Mouse (Mus musculus) MEL (cell line): ENCODE measurements around the gene Padi1. TPM values are rescaled to one million over a fixed set of nuclear protein-coding genes. Genes with fewer than 3 reads are reported as not detected.

Experiments
- DNase-seq: peaks from one replicate; pipeline ENCODE4 v3.0.0; 2011; ENCODE audit warnings: low read depth, low spot score
- H3K27ac ChIP-seq: 2 replicates; pipeline ENCODE4 v1.5.1; 2012; ENCODE audit warnings: low read depth, mild to moderate bottlenecking, control low read depth, low read length, moderate library complexity; ENCODE audit not compliant: control insufficient read depth
- H3K27me3 ChIP-seq, 2 experiments: fragments of 150-350 bp in 1 of 2; sonication (generic) in 1 of 2; 2 replicates each; pipeline ENCODE4 v1.6.1; 2012; ENCODE audit warnings: low read length in 2 of 2, mild to moderate bottlenecking in 2 of 2, improper control_type of control experiment in 1 of 2, moderate library complexity in 1 of 2; ENCODE audit not compliant: insufficient read depth in 2 of 2, control insufficient read depth in 1 of 2
- H3K36me3 ChIP-seq, 2 experiments: 2 replicates each; pipeline ENCODE4 v1.6.1; 2012 to 2014; ENCODE audit warnings: low read length in 2 of 2, improper control_type of control experiment in 1 of 2, inconsistent platforms in 1 of 2, mild to moderate bottlenecking in 1 of 2; ENCODE audit not compliant: insufficient read depth in 2 of 2, control insufficient read depth in 1 of 2
- H3K4me1 ChIP-seq, 2 experiments: fragments of 150-350 bp in 1 of 2; sonication (generic) in 1 of 2; 2 replicates each; pipeline ENCODE4 v1.6.1; 2012; ENCODE audit warnings: low read length in 2 of 2, improper control_type of control experiment in 1 of 2, mild to moderate bottlenecking in 1 of 2; ENCODE audit not compliant: insufficient read depth in 2 of 2, control insufficient read depth in 1 of 2
- H3K4me3 ChIP-seq, 2 experiments: fragments of 150-350 bp in 1 of 2; sonication (generic) in 1 of 2; 2 replicates each; pipeline ENCODE4 v1.5.1; 2012; ENCODE audit warnings: low read depth in 2 of 2, low read length in 2 of 2, mild to moderate bottlenecking in 2 of 2, moderate library complexity in 2 of 2, control low read depth in 1 of 2, improper control_type of control experiment in 1 of 2; ENCODE audit not compliant: control insufficient read depth in 1 of 2, insufficient read depth in 1 of 2
- H3K79me2 ChIP-seq: 2 replicates; pipeline ENCODE4 v1.6.1; 2012; ENCODE audit warnings: mild to moderate bottlenecking, low read length, moderate library complexity; ENCODE audit not compliant: control insufficient read depth, poor library complexity, insufficient read depth
- H3K9ac ChIP-seq: 2 replicates; pipeline ENCODE4 v1.6.1; 2012; ENCODE audit warnings: low read depth, mild to moderate bottlenecking, control low read depth, low read length, moderate library complexity; ENCODE audit not compliant: control insufficient read depth, poor library complexity, severe bottlenecking
- H3K9me3 ChIP-seq: fragments of 150-350 bp; sonication (generic); replicated peaks from 2 replicates; pipeline ENCODE4 v1.6.1; 2012; ENCODE audit warnings: mild to moderate bottlenecking, low read length, improper control_type of control experiment, moderate library complexity; ENCODE audit not compliant: insufficient read depth
- CHD1 ChIP-seq: IDR thresholded peaks from 2 replicates; pipeline ENCODE4 v1.6.1; 2012; ENCODE audit warnings: low read depth, mild to moderate bottlenecking, inconsistent platforms, low read length, improper control_type of control experiment
- CHD2 ChIP-seq: IDR thresholded peaks from 2 replicates; pipeline ENCODE4 v1.6.1; 2011; ENCODE audit warnings: low read length, improper control_type of control experiment
- CTCF ChIP-seq, 3 experiments: IDR thresholded peaks in 2 of 3; conservative IDR thresholded peaks in 1 of 3; 2 replicates each; pipeline ENCODE4 v1.5.1; 2011 to 2012; ENCODE audit warnings: low read length in 3 of 3, low read depth in 2 of 3, mild to moderate bottlenecking in 2 of 3, improper control_type of control experiment in 1 of 3, inconsistent platforms in 1 of 3, mixed read lengths in 1 of 3, moderate library complexity in 1 of 3; ENCODE audit not compliant: control insufficient read depth in 1 of 3, insufficient read depth in 1 of 3, poor library complexity in 1 of 3, severe bottlenecking in 1 of 3
- ELF1 ChIP-seq: IDR thresholded peaks from 2 replicates; pipeline ENCODE4 v1.6.1; 2014; ENCODE audit warnings: low read depth, mild to moderate bottlenecking, inconsistent platforms, low read length, improper control_type of control experiment, moderate library complexity
- GABPA ChIP-seq: IDR thresholded peaks from 2 replicates; pipeline ENCODE4 v1.6.1; 2012; ENCODE audit warnings: low read depth, mild to moderate bottlenecking, inconsistent platforms, low read length, improper control_type of control experiment, moderate library complexity
- GATA1 ChIP-seq: IDR thresholded peaks from 2 replicates; pipeline ENCODE4 v1.6.1; 2011; ENCODE audit warnings: low read depth, low read length, improper control_type of control experiment
- HCFC1 ChIP-seq: IDR thresholded peaks from 2 replicates; pipeline ENCODE4 v1.6.1; 2012; ENCODE audit warnings: low read depth, mild to moderate bottlenecking, inconsistent platforms, low read length, improper control_type of control experiment, moderate library complexity
- JUND ChIP-seq: IDR thresholded peaks from 2 replicates; pipeline ENCODE4 v1.6.1; 2011; ENCODE audit warnings: low read depth, mild to moderate bottlenecking, improper control_type of control experiment, low read length
- KAT2A ChIP-seq: conservative IDR thresholded peaks from 2 replicates; pipeline ENCODE4 v1.6.1; 2012; ENCODE audit warnings: low read depth, low read length, improper control_type of control experiment, inconsistent platforms
- MAFK ChIP-seq: IDR thresholded peaks from 2 replicates; pipeline ENCODE4 v1.6.1; 2011; ENCODE audit warnings: low read depth, mild to moderate bottlenecking, low read length, improper control_type of control experiment, borderline replicate concordance
- MAZ ChIP-seq: IDR thresholded peaks from 2 replicates; pipeline ENCODE4 v1.6.1; 2012; ENCODE audit warnings: low read depth, mild to moderate bottlenecking, inconsistent platforms, low read length, improper control_type of control experiment
- MXI1 ChIP-seq: IDR thresholded peaks from 2 replicates; pipeline ENCODE4 v1.6.1; 2011; ENCODE audit warnings: mild to moderate bottlenecking, low read depth, low read length, improper control_type of control experiment
- NELFE ChIP-seq: IDR thresholded peaks from 2 replicates; pipeline ENCODE4 v1.6.1; 2011; ENCODE audit warnings: low read depth, low read length, improper control_type of control experiment
- POLR2AphosphoS2 ChIP-seq: IDR thresholded peaks from 2 replicates; pipeline ENCODE4 v1.6.1; 2011; ENCODE audit warnings: low read length, improper control_type of control experiment
- POLR2AphosphoS5 ChIP-seq: IDR thresholded peaks from 2 replicates; pipeline ENCODE4 v1.6.1; 2012; ENCODE audit warnings: low read depth, borderline replicate concordance, mild to moderate bottlenecking, inconsistent platforms, low read length, moderate library complexity, mixed read lengths
- RCOR1 ChIP-seq: IDR thresholded peaks from 2 replicates; pipeline ENCODE4 v1.6.1; 2012; ENCODE audit warnings: low read depth, mild to moderate bottlenecking, inconsistent platforms, low read length, improper control_type of control experiment
- TBP ChIP-seq: IDR thresholded peaks from 2 replicates; pipeline ENCODE4 v1.8.0; 2011; ENCODE audit warnings: low read depth, low read length, improper control_type of control experiment
- UBTF ChIP-seq: IDR thresholded peaks from 2 replicates; pipeline ENCODE4 v1.6.1; 2012; ENCODE audit warnings: low read depth, mild to moderate bottlenecking, inconsistent platforms, low read length, improper control_type of control experiment, moderate library complexity, borderline replicate concordance; ENCODE audit not compliant: insufficient read depth
- USF1 ChIP-seq: IDR thresholded peaks from 2 replicates; pipeline ENCODE4 v1.6.1; 2014; ENCODE audit warnings: low read depth, mild to moderate bottlenecking, inconsistent platforms, low read length, improper control_type of control experiment, moderate library complexity
- USF2 ChIP-seq, 2 experiments: IDR thresholded peaks; 2 replicates each; pipeline ENCODE4 v1.6.1; 2011 to 2012; ENCODE audit warnings: improper control_type of control experiment in 2 of 2, low read length in 2 of 2, borderline replicate concordance in 1 of 2, inconsistent platforms in 1 of 2, low read depth in 1 of 2, mild to moderate bottlenecking in 1 of 2; ENCODE audit not compliant: insufficient read depth in 1 of 2
- ZKSCAN1 ChIP-seq: IDR thresholded peaks from 2 replicates; pipeline ENCODE4 v1.6.1; 2012; ENCODE audit warnings: low read depth, mild to moderate bottlenecking, inconsistent platforms, low read length, improper control_type of control experiment, moderate library complexity
- polyA plus RNA-seq, 2 experiments: library from polyadenylated mRNA; stranded (reverse) in 1 of 2; unstranded in 1 of 2; fragments of >175 nt in 1 of 2; fragments of >200 nt in 1 of 2; gene quantifications; 2 replicates each; pipeline versions ENCODE4 v1.2.1 to v1.2.4; 2012; ENCODE audit warnings: low replicate concordance in 2 of 2, low read depth in 1 of 2; ENCODE audit not compliant: insufficient read length in 2 of 2, insufficient read depth in 1 of 2, missing spikeins in 1 of 2
- total RNA-seq: library from RNA; depleted of rRNA; stranded (reverse); fragments of 300-350 nt; gene quantifications from 2 replicates; pipeline ENCODE4 v1.2.3, GENCODE M21; 2012

Gene Padi1
- total and polyA plus RNA-seq, 3 experiments = 0.31 to 0.40 TPM; not detected in 1

DNA sequence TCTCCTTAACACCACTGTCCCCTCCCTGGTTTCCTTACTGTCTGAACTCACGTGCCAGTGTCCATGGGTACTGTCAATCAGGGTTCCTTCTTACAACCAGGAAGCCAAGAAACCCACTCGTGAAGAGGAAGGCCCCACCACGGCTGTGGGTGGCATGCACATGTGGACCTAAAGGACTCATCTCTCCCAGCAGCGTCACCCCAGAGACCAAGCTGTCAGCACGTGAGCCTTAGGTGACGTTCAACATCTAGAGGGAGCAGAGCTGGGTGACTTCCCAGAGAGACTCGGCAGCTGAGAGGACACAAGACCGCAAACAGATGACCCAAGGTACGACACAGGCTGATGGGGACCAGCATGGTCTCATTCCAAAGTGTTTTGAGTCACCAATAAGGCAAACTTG, 31.9 kb upstream of the Padi1 start:
- DNase-seq = no peak
- no peaks in the 10 kb centered on the region for H3K79me2 ChIP-seq
- H3K27ac ChIP-seq = no peak overlapping the region
- no peak overlapping the region for H3K9ac ChIP-seq
- no peaks in the 10 kb centered on the region for H3K4me1 ChIP-seq
- H3K27me3 ChIP-seq = peaks cover 0 to 2% of the 10 kb centered on the region in 2 experiments; a peak in 1 of 4 replicates
- H3K4me3 ChIP-seq = no peak overlapping the region
- no peak for TF ChIP-seq KAT2A
- TF ChIP-seq GATA1 = no peak
- TF ChIP-seq RCOR1 = no peak
- TF ChIP-seq MAZ = no peak
- no peak for TF ChIP-seq USF1
- no peak for TF ChIP-seq NELFE
- no peak for TF ChIP-seq UBTF
- no peak for TF ChIP-seq TBP
- TF ChIP-seq GABPA = no peak
- TF ChIP-seq JUND = no peak
- TF ChIP-seq CHD2 = no peak
- no peak for TF ChIP-seq USF2 (IDR thresholded peaks at IDR 0.05; ENCODE audit: borderline replicate concordance in 1 of 2, insufficient read depth in 1 of 2, low read depth in 1 of 2, low read length in 2 of 2)
- TF ChIP-seq MXI1 = no peak
- no peaks in the 10 kb centered on the region for H3K36me3 ChIP-seq
- H3K9me3 ChIP-seq = no peaks in the 10 kb centered on the region

DNA sequence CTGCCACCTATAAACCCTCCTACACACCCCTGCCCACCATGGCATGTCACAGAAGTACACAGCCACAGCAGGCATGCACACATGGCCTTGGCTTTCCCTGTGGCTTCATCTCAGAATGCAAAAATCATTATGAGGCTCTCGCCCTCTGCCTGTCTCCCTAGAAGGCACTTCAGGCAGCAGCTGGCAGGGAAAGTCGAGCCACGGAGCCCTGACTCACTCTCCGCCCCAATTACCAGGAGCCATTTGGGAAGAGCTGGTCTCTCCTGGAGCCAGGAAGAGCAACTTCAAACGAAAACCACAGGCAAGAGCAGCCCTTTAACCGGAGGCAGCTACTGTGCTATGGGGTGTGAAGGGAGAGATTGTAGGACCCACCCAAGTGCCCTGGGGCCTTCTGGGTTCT, 31.1 kb upstream of the Padi1 start:
- no peak for DNase-seq
- H3K27me3 ChIP-seq = peaks cover 0 to 2% of the 10 kb centered on the region in 2 experiments; a peak in 1 of 4 replicates

DNA sequence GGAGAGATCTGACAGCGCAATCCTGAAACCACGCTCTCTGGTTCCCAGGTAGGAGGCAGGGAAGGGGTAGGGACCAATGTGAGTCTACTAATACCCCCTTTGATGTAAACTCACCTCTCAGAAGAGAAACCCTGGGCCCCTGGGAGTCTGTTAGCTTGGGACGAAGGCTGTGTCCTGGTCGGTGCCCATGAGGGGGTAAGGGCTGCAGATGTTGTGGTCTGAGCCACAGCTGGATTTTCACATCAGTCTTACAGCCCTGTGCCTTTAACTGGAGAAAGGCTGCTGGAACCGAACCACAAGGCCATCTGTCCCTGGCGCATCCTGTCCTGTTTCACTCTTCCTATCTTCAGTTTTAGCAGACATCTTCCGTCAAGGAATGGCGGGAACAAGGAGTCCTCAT, 30.6 kb upstream of the Padi1 start:
- Histone ChIP-seq H3K36me3 (no peaks in the 10 kb centered on the region), H3K4me1 (no peaks in the 10 kb centered on the region), H3K79me2 (no peaks in the 10 kb centered on the region), H3K27ac (no peak overlapping the region), H3K9me3 (no peaks in the 10 kb centered on the region), H3K4me3 (no peak overlapping the region), H3K9ac (no peak overlapping the region), H3K27me3 (peaks cover 0 to 2% of the 10 kb centered on the region in 2 experiments; a peak in 1 of 4 replicates)
- TF ChIP-seq HCFC1 (no peak), RCOR1 (no peak), CHD1 (no peak), CHD2 (no peak), ELF1 (no peak), MXI1 (no peak), GABPA (no peak), POLR2AphosphoS5 (no peak), CTCF (IDR thresholded peaks at IDR 0.05 in 2 of 3, conservative IDR thresholded peaks at IDR 0.05 in 1 of 3; ENCODE audit: control insufficient read depth in 1 of 3, insufficient read depth in 1 of 3, low read depth in 2 of 3, low read length in 3 of 3, poor library complexity in 1 of 3, severe bottlenecking in 1 of 3) (no peak), POLR2AphosphoS2 (no peak), USF1 (no peak), ZKSCAN1 (no peak)
- no peak for DNase-seq

More for the DNA sequence above, 31.1 kb upstream of the Padi1 start:
- Histone ChIP-seq H3K9ac (no peak overlapping the region), H3K27ac (no peak overlapping the region), H3K4me1 (no peaks in the 10 kb centered on the region), H3K79me2 (no peaks in the 10 kb centered on the region), H3K9me3 (no peaks in the 10 kb centered on the region), H3K4me3 (no peak overlapping the region)
- TF ChIP-seq MAFK = no peak
- TF ChIP-seq, all 39 proteins: peak for 0
- H3K36me3 ChIP-seq = no peaks in the 10 kb centered on the region
